Mouse (Mus musculus) limb, embryonic 13.5 days (tissue): ENCODE measurements around the gene Syne2. TPM values are rescaled to one million over a fixed set of nuclear protein-coding genes. Genes with fewer than 3 reads are reported as not detected.

Experiments
- ATAC-seq: fragments of 200-750 bp; cut with Nextera tagmentation; 2 replicates; pipeline ENCODE4 v1.8.0; 2017; ENCODE audit warnings: low read depth, moderate number of reproducible peaks, moderate TSS enrichment; ENCODE audit not compliant: low FRiP score
- H3K27ac ChIP-seq: fragments of 300-500 bp; sonication (generic); 2 replicates; pipeline ENCODE4 v1.5.1; 2015; ENCODE audit warnings: inconsistent platforms, mild to moderate bottlenecking, moderate library complexity
- H3K27me3 ChIP-seq: fragments of 300-500 bp; sonication (generic); 2 replicates; pipeline ENCODE4 v1.6.1; 2015; ENCODE audit warnings: mild to moderate bottlenecking, inconsistent platforms
- H3K36me3 ChIP-seq: fragments of 300-500 bp; sonication (generic); 2 replicates; pipeline ENCODE4 v1.6.1; 2015; ENCODE audit warnings: inconsistent platforms, mild to moderate bottlenecking, moderate library complexity
- H3K4me1 ChIP-seq: fragments of 300-500 bp; sonication (generic); 2 replicates; pipeline ENCODE4 v1.6.1; 2015; ENCODE audit warnings: inconsistent platforms
- H3K4me2 ChIP-seq: fragments of 300-500 bp; sonication (generic); replicated peaks from 2 replicates; pipeline ENCODE4 v1.6.1; 2015; ENCODE audit warnings: inconsistent platforms, mild to moderate bottlenecking, moderate library complexity
- H3K4me3 ChIP-seq: fragments of 300-500 bp; sonication (generic); 2 replicates; pipeline ENCODE4 v1.5.1; 2015; ENCODE audit warnings: moderate library complexity, mild to moderate bottlenecking, inconsistent platforms
- H3K9ac ChIP-seq: fragments of 300-500 bp; sonication (generic); 2 replicates; pipeline ENCODE4 v1.6.1; 2015; ENCODE audit warnings: mild to moderate bottlenecking, inconsistent platforms
- H3K9me3 ChIP-seq: fragments of 300-500 bp; sonication (generic); 2 replicates; pipeline ENCODE4 v1.6.1; 2016; ENCODE audit warnings: inconsistent platforms
- WGBS: fragments of 180-500 bp; shearing (Covaris S2); methylation state at CpG from one replicate; pipeline ENCODE4 v1.1.7; 2015; 5-methylcytosine and 5-hydroxymethylcytosine counted together
- polyA plus RNA-seq: library from polyadenylated mRNA; unstranded; fragments of >200 nt; fragmentation: Nextera tagmentation; extraction: Ambion mirVana; gene quantifications from 2 replicates; pipeline ENCODE4 v1.2.1, GENCODE M21; 2015

Gene Syne2
- polyA plus RNA-seq, 1 experiment from 2014 or later = 71.4 TPM

DNA sequence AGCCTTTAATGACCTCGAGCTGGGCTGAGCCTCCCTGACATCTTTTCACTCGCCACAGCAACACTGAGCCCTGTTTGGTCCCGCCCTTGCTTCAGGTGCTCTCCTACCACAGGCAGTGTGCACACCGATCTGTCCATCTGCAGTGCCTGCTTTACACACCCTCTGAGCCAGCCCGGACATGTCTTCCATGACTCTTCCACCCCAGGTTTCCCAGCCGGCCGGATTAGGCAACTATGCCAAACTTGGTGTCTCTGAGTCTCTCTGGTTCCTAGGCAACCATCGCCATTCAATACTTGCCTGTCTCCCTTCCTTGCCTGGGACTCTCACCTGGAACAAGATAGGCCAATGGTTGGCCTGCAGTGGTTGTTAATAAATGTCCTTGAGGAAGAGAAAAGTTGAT lies 224.4 kb downstream of the Syne2 start:
- Histone ChIP-seq H3K36me3 (peaks cover 81% of the 10 kb centered on the region), H3K4me2 (no peak overlapping the region), H3K9me3 (no peaks in the 10 kb centered on the region), H3K4me1 (no peaks in the 10 kb centered on the region), H3K27ac (no peak overlapping the region), H3K9ac (no peak overlapping the region), H3K27me3 (no peaks in the 10 kb centered on the region), H3K4me3 (no peak overlapping the region)
- WGBS = 83% methylated on average over 8 of the region's 8 CpGs
- ATAC-seq = no peak

DNA sequence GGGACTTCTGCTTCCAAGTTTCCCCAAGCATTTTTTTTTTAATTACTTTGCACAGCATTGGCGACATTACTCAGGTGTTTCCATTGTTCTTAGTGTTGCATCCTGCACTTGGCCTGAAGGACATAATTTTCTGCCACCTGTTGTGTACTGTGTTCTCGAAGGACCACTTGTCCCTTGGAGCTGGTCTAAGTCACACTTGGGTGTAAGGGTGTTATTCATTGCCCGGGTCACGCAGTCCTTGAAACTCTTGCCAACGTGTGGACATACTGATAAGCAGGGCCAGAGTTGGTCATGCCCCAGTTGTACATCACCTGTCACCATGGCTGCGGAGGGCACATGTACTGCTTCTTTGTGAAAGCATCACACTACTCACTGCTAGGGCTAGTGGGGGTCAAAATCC lies 228.6 kb downstream of the Syne2 start:
- WGBS = 89% methylated on average over 6 of the region's 6 CpGs
- ATAC-seq = no peak
- no peak overlapping the region for H3K4me3 ChIP-seq
- H3K9ac ChIP-seq = no peak overlapping the region
- no peaks in the 10 kb centered on the region for H3K27me3 ChIP-seq
- H3K9me3 ChIP-seq = no peaks in the 10 kb centered on the region
- H3K36me3 ChIP-seq = peaks cover 70% of the 10 kb centered on the region
- no peak overlapping the region for H3K27ac ChIP-seq
- no peaks in the 10 kb centered on the region for H3K4me1 ChIP-seq
- H3K4me2 ChIP-seq = no peak overlapping the region

DNA sequence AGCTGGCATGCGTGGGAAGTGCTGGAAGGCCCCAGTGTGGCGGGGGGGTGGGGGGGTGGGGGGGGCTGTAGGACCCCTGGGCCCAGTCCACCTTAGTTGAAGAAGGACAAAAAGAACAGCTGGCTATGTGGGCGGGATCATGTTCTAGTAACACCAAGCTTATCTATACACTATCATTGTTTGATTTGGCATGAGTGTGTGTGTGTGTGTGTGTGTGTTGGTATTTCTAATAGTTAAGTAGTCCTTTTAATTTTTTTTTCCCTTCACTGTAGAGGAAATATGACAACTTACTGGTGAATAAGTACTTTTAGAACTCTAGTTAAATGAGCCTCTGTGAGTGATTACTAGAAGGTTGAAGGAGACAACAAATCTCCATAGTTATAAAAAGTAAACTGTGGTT lies 230.0 kb downstream of the Syne2 start:
- WGBS = 82% methylated on average over 3 of the region's 3 CpGs
- Histone ChIP-seq H3K9me3 (no peaks in the 10 kb centered on the region), H3K4me2 (no peak overlapping the region), H3K4me1 (no peaks in the 10 kb centered on the region), H3K27ac (no peak overlapping the region), H3K9ac (no peak overlapping the region), H3K36me3 (peaks cover 69% of the 10 kb centered on the region), H3K27me3 (no peaks in the 10 kb centered on the region), H3K4me3 (no peak overlapping the region)
- ATAC-seq = no peak

DNA sequence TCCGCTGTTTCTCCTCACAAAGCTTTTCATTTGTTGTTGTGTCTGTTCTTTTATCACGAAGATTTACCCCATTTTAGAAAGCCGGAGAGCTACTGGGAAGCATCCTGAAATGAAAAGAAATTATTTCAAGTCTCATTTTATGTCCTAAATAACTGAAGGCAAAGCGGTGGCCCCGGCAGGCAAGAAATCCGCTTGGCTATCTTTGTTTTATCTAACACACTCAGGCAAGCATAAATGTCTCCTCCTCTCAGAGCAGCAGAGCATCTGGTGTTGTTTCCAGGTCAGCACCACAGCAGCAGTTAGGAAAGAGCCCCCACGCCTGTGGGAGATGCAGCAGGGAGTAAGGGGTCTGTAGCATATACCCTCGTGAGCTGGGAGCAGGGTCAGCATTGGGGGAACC lies 230.7 kb downstream of the Syne2 start:
- Histone ChIP-seq H3K36me3 (peaks cover 67% of the 10 kb centered on the region), H3K27me3 (no peaks in the 10 kb centered on the region), H3K4me2 (no peak overlapping the region), H3K4me1 (no peaks in the 10 kb centered on the region), H3K9ac (no peak overlapping the region), H3K4me3 (no peak overlapping the region), H3K27ac (no peak overlapping the region), H3K9me3 (no peaks in the 10 kb centered on the region)
- 85% methylated on average over 8 of the region's 8 CpGs for WGBS
- no peak for ATAC-seq

DNA sequence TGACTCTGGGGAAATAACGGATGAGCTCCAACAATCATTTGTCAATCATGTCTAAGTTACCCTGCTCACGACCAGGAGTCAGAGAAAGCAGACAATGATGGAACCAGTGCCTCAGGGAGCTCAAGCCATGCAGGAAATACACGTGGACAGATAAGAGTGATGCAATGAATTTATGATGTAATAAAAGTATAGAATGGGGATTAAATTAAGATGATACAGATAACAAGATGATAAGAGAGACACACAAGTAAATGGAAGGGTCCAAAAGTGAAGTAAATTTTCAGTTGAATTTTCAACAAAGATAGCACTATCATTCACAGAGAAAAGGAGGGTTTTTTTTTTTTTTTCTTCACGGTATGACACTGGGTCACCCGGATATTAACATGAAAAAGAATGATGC lies 231.4 kb downstream of the Syne2 start:
- Histone ChIP-seq H3K27me3 (no peaks in the 10 kb centered on the region), H3K27ac (no peak overlapping the region), H3K36me3 (peaks cover 61% of the 10 kb centered on the region), H3K4me3 (no peak overlapping the region), H3K4me2 (no peak overlapping the region), H3K9ac (no peak overlapping the region), H3K4me1 (no peaks in the 10 kb centered on the region), H3K9me3 (no peaks in the 10 kb centered on the region)
- no peak for ATAC-seq
- WGBS = 80% methylated on average over 5 of the region's 5 CpGs

DNA sequence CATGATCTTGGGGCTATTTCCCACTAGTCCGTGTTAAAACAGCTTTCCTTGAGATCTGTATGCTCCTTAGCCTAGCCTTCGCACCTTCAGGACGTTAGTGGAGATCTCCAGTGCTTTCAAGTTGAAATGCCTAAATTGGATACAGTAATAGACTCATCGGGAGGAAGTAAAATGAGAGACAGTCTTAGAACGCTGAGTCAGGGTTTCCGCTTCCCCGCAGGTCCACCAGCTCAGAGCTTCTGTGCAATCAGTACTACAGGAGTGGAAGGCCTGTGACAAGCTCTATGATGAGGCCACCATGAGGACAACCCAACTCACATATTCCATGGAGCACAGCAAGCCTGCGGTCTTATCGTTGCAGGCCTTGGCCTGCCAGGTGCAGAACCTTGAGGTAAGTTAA lies 233.9 kb downstream of the Syne2 start:
- no peak overlapping the region for H3K4me3 ChIP-seq
- no peaks in the 10 kb centered on the region for H3K9me3 ChIP-seq
- no peak overlapping the region for H3K27ac ChIP-seq
- H3K4me2 ChIP-seq = no peak overlapping the region
- H3K9ac ChIP-seq = no peak overlapping the region
- no peak for ATAC-seq
- H3K36me3 ChIP-seq = peaks cover 63% of the 10 kb centered on the region
- no peaks in the 10 kb centered on the region for H3K4me1 ChIP-seq
- H3K27me3 ChIP-seq = no peaks in the 10 kb centered on the region
- WGBS = 91% methylated on average over 9 of the region's 9 CpGs

DNA sequence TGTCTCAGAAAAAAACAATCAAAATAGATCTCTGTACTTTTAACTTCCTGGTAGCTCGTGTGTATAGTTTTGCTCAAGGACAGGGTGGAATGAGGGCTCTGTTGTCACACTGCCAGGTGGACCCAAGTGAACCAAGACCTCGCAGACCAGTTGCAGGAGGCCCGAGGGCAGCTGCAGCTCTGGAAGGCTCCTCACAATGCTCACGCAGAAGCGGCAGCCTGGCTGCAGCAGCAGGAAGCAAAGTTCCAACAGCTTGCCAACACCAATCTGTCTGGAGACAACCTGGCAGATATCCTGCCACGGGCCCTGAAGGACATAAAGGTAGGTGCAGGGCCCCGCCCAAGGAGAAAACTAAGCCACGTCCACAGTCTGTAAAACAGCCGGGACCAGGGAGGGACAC lies 236.7 kb downstream of the Syne2 start:
- H3K9me3 ChIP-seq = no peaks in the 10 kb centered on the region
- ATAC-seq = no peak
- no peaks in the 10 kb centered on the region for H3K27me3 ChIP-seq
- H3K9ac ChIP-seq = no peak overlapping the region
- H3K27ac ChIP-seq = no peak overlapping the region
- no peak overlapping the region for H3K4me2 ChIP-seq
- no peaks in the 10 kb centered on the region for H3K4me1 ChIP-seq
- no peak overlapping the region for H3K4me3 ChIP-seq
- 88% methylated on average over 9 of the region's 9 CpGs for WGBS
- H3K36me3 ChIP-seq = peaks cover 71% of the 10 kb centered on the region

DNA sequence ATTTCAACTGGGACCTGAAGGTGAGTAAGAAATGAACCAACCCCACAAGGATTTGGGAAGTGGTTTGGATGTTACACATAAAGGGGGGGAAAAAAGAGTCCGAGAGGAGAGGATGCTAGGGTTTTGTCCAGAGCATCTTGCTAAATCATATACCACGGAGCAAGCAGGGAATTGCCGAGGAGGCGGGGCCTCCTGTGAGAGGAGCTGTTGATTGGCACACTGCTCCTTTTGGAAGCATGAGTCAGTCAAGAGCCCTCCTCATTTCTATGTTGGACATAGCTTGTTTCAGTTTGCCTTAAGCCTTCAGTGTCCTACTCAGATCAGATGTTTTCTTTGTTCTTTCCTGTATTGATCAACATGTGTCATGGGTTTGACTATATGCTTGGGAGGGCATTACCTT lies 245.1 kb downstream of the Syne2 start:
- no peaks in the 10 kb centered on the region for H3K4me1 ChIP-seq
- H3K27me3 ChIP-seq = no peaks in the 10 kb centered on the region
- H3K4me3 ChIP-seq = no peak overlapping the region
- H3K4me2 ChIP-seq = no peak overlapping the region
- no peak overlapping the region for H3K27ac ChIP-seq
- peaks cover 83% of the 10 kb centered on the region for H3K36me3 ChIP-seq
- H3K9ac ChIP-seq = no peak overlapping the region
- no peaks in the 10 kb centered on the region for H3K9me3 ChIP-seq
- ATAC-seq = no peak
- WGBS = 95% methylated on average over 4 of the region's 4 CpGs

DNA sequence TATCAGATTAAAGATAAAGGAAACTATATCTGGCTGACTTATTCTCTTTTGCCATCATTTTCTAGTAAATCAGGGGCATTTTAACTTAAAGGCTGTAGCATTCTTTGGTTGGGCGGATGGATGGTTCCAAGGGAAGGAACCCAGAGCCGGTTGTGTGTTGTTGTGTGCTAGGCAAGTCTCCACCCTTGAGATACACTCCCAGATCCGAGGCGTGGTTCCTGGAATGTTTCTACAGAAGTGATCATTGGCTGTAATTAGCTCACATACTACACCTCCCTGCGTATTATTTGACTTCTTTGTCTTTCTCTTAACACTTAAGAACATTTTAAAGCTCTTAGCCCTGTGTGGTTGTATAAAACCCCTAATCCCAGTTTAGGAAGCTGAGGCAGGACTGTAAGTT lies 252.5 kb downstream of the Syne2 start:
- no peak overlapping the region for H3K4me2 ChIP-seq
- H3K9ac ChIP-seq = no peak overlapping the region
- no peak for ATAC-seq
- H3K4me3 ChIP-seq = no peak overlapping the region
- H3K36me3 ChIP-seq = peaks cover 32% of the 10 kb centered on the region
- peaks cover 28% of the 10 kb centered on the region for H3K4me1 ChIP-seq
- H3K9me3 ChIP-seq = no peaks in the 10 kb centered on the region
- H3K27ac ChIP-seq = no peak overlapping the region
- no peaks in the 10 kb centered on the region for H3K27me3 ChIP-seq
- WGBS = 81% methylated on average over 5 of the region's 5 CpGs

DNA sequence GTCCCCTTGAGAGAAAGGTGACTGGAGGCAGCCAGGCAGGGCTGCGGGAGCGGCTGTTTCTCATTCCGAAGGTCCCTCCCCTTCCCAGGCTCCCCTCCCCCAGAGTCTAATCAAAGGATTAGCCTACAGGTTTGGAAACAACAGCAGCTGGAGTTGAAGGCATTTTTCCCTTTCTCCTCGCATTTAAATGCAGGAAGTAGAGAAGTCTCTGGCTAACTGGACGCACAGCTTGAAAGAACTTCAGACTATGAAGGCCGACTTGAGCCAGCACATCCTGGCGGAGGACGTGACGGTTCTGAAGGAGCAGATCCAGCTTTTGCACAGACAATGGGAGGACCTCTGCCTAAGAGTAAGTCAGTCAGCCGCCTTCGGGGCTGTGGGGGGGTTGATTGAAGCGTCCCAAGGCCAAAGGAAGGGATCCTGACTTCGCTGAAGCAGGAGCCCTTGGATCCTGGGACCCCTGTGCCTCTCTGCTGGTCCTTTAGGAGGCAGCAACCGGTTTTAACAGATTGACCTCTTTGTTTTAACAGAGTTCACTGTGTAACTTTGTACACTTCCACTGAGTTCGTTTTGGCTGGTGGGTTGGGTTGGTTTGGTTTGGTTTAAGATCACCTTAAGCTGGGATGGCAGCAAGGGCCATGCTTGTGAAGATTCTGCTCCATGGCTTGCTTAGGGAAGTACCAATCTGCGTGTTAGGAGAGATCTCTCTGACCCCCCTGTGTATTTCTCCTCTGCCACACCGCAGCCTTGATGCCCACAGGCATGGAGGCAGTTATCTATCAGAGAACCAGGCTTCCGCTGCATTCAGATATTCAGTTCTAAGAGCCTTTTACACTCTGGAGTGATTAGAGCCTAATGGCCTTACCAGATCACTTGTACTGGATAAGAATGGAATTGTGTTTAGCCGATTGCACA lies 254.3 kb downstream of the Syne2 start:
- ATAC-seq = peak; percentile 64; the same call in 1 of the 2 replicates
- no peaks in the 10 kb centered on the region for H3K9me3 ChIP-seq
- H3K9ac ChIP-seq = peak overlapping the region; percentile 73
- peaks cover 32% of the 10 kb centered on the region for H3K36me3 ChIP-seq
- peak overlapping the region; percentile 90 for H3K27ac ChIP-seq
- WGBS = 6% methylated on average over 19 of the region's 19 CpGs
- peak overlapping the region; percentile 66 for H3K4me2 ChIP-seq
- H3K4me1 ChIP-seq = peaks cover 28% of the 10 kb centered on the region
- H3K27me3 ChIP-seq = no peaks in the 10 kb centered on the region
- peak overlapping the region; percentile 47 for H3K4me3 ChIP-seq

DNA sequence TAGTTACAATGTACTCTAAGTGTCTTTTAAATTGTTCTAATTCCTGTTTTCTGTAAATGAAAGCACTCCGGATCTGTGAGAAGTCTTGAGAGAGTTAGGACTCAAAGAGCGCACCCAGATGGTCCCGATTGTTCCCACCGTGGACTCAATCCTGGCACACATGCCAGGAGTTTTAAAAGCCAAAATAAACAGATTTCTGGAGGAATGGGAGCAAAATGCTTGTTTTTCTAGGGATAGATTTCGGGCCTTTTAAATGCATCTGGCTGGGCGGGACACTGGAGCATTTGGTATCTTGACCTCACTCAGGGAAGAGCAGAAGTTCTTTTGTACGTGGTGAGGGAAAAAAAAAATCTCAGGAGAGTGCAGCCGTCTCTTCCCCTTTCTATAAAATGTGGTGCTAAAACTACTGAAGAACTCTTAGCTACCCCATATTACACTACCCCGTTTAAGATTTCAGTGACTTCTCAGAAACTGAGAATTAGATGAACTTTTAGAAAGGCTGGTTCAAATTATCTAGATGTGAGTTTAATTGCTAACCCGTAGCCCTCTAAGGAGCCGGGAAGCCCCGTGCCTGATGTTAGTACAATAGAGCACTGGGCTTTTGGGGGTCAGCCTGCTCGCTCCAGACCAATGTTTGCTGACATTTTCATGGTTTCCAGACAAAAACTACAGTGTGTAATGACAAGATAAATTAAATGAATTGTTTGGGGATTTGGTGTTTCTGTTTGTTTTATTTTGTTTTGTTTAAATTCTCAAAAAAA lies 255.3 kb downstream of the Syne2 start:
- no peak for ATAC-seq
- H3K4me3 ChIP-seq = peak overlapping the region; percentile 47
- peak overlapping the region; percentile 48; the same call in 1 of the 2 replicates for H3K27ac ChIP-seq
- H3K27me3 ChIP-seq = no peaks in the 10 kb centered on the region
- peaks cover 28% of the 10 kb centered on the region for H3K4me1 ChIP-seq
- H3K4me2 ChIP-seq = peak overlapping the region; percentile 66
- no peaks in the 10 kb centered on the region for H3K9me3 ChIP-seq
- peak overlapping the region; percentile 55 for H3K9ac ChIP-seq
- peaks cover 38% of the 10 kb centered on the region for H3K36me3 ChIP-seq
- 9% methylated on average over 13 of the region's 13 CpGs for WGBS

DNA sequence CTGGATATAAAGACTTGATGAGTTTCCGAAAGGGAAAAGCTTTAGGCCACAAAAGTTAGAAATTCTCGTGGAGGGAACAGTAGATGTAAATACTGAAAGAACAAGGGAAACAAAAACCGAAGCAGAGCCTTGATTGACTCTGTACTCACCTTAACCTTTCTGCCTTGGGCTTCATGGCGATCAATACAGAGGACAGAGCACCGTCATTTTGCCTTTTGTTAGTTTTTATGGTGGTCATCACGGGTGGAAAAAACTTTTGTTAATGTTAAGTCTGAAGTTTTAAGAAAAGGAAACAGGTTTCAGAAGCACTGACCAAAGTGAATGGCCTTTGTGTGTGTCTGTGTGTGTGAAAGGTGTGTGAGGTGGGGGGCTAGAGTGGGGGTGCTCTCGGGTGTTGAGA lies 256.0 kb downstream of the Syne2 start:
- no peaks in the 10 kb centered on the region for H3K9me3 ChIP-seq
- peak overlapping the region; percentile 31 for H3K9ac ChIP-seq
- WGBS = 30% methylated on average over 7 of the region's 7 CpGs
- ATAC-seq = no peak
- H3K4me1 ChIP-seq = peaks cover 28% of the 10 kb centered on the region
- no peak overlapping the region for H3K27ac ChIP-seq
- H3K36me3 ChIP-seq = peaks cover 41% of the 10 kb centered on the region
- H3K27me3 ChIP-seq = no peaks in the 10 kb centered on the region
- H3K4me3 ChIP-seq = peak overlapping the region; percentile 26
- H3K4me2 ChIP-seq = peak overlapping the region; percentile 52
